Mouse (Mus musculus) forebrain, embryonic 13.5 days (tissue): Measurements from ENCODE around the gene Usp2. TPM values are rescaled to one million over a fixed set of nuclear protein-coding genes. Genes with fewer than 3 reads are reported as not detected.

Experiments
- ATAC-seq: fragments of 200-750 bp; cut with Nextera tagmentation; 2 replicates; pipeline ENCODE4 v1.8.0; 2017
- H3K27ac ChIP-seq: fragments of 300-500 bp; sonication (generic); 2 replicates; pipeline ENCODE4 v1.5.1; 2015; ENCODE audit warnings: inconsistent platforms, mild to moderate bottlenecking, moderate library complexity
- H3K27me3 ChIP-seq: fragments of 300-500 bp; sonication (generic); 2 replicates; pipeline ENCODE4 v1.6.1; 2015; ENCODE audit warnings: mild to moderate bottlenecking, inconsistent platforms
- H3K36me3 ChIP-seq: fragments of 300-500 bp; sonication (generic); 2 replicates; pipeline ENCODE4 v1.6.1; 2015; ENCODE audit warnings: mild to moderate bottlenecking, inconsistent platforms; ENCODE audit not compliant: poor library complexity, severe bottlenecking
- H3K4me1 ChIP-seq: fragments of 300-500 bp; sonication (generic); 2 replicates; pipeline ENCODE4 v1.6.1; 2015; ENCODE audit warnings: inconsistent platforms
- H3K4me2 ChIP-seq: fragments of 300-500 bp; sonication (generic); 2 replicates; pipeline ENCODE4 v1.6.1; 2015; ENCODE audit warnings: inconsistent platforms, mild to moderate bottlenecking, moderate library complexity
- H3K4me3 ChIP-seq: fragments of 300-500 bp; sonication (generic); 2 replicates; pipeline ENCODE4 v1.5.1; 2015; ENCODE audit warnings: mild to moderate bottlenecking, inconsistent platforms
- H3K9ac ChIP-seq: fragments of 300-500 bp; sonication (generic); 2 replicates; pipeline ENCODE4 v1.6.1; 2015; ENCODE audit warnings: mild to moderate bottlenecking, inconsistent platforms
- H3K9me3 ChIP-seq: fragments of 300-500 bp; sonication (generic); replicated peaks from 2 replicates; pipeline ENCODE4 v1.6.1; 2016; ENCODE audit warnings: inconsistent platforms
- WGBS: fragments of 180-500 bp; shearing (Covaris S2); methylation state at CpG from one replicate; pipeline ENCODE4 v1.1.7; 2015; 5-methylcytosine and 5-hydroxymethylcytosine counted together
- polyA plus RNA-seq: library from polyadenylated mRNA; unstranded; fragments of >200 nt; fragmentation: Nextera tagmentation; extraction: Ambion mirVana; gene quantifications from 2 replicates; pipeline ENCODE4 v1.2.1, GENCODE M21; 2015

Usp2 gene
- polyA plus RNA-seq, 1 experiment from 2014 or later = 8.6 TPM

- no peak overlapping the region for H3K4me3 ChIP-seq
- peaks cover 42% of the 10 kb centered on the region for H3K4me1 ChIP-seq
Observed at GRCm38 (mm10) chr9:44070113-44070843, 3.5 kb downstream of the Usp2 start.

GRCm38 (mm10) chr9:44070844-44071231 is 4.0 kb downstream of the Usp2 start:
- Histone ChIP-seq H3K4me1 (peaks cover 42% of the 10 kb centered on the region), H3K27ac (no peak overlapping the region), H3K36me3 (no peaks in the 10 kb centered on the region), H3K4me2 (no peak overlapping the region), H3K9me3 (no peaks in the 10 kb centered on the region), H3K4me3 (no peak overlapping the region), H3K27me3 (0 out of 2 replicates have a peak, but pooled peaks cover 8% of the 10 kb centered on the region), H3K9ac (no peak overlapping the region)
- WGBS = 51% methylated on average over 8 of the region's 8 CpGs
- no peak for ATAC-seq

More at GRCm38 (mm10) chr9:44070113-44070843, 3.5 kb downstream of the Usp2 start:
- H3K27me3 ChIP-seq = 0 out of 2 replicates have a peak, but pooled peaks cover 8% of the 10 kb centered on the region
- ATAC-seq = no peak
- no peak overlapping the region for H3K27ac ChIP-seq
- H3K4me2 ChIP-seq = no peak overlapping the region
- 83% methylated on average over 14 of the region's 14 CpGs for WGBS
- H3K36me3 ChIP-seq = no peaks in the 10 kb centered on the region
- no peaks in the 10 kb centered on the region for H3K9me3 ChIP-seq
- H3K9ac ChIP-seq = no peak overlapping the region

GRCm38 (mm10) chr9:44071914-44072598 is 5.2 kb downstream of the Usp2 start:
- Histone ChIP-seq H3K4me2 (peak overlapping the region; percentile 36), H3K4me3 (no peak overlapping the region), H3K27me3 (0 out of 2 replicates have a peak, but pooled peaks cover 8% of the 10 kb centered on the region), H3K9me3 (no peaks in the 10 kb centered on the region), H3K9ac (peak overlapping the region; percentile 17; the same call in 1 of the 2 replicates), H3K4me1 (peaks cover 41% of the 10 kb centered on the region), H3K27ac (peak overlapping the region; percentile 51), H3K36me3 (no peaks in the 10 kb centered on the region)
- 10% methylated on average over 11 of the region's 11 CpGs for WGBS
- peak; percentile 65; the same call in 1 of the 2 replicates for ATAC-seq

DNA sequence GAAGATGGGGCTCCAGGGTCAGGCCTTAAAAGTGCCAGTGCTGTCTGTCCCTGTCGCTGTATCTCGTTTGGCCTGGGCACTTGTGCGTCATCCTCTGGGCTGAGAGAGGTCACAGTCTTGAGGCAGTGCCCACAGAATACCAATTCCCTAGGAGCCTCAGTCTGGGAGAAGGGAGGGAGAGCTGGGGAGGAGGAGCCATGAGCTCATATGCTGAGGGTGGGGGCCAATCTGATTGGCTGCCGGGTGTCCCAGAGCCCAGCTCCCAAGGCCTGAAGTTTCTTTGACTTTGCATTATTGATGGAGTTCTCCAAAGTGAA is 5.7 kb downstream of the Usp2 start:
- Histone ChIP-seq H3K27ac (peak overlapping the region; percentile 40), H3K4me3 (no peak overlapping the region), H3K27me3 (0 out of 2 replicates have a peak, but pooled peaks cover 8% of the 10 kb centered on the region), H3K9ac (peak overlapping the region; percentile 17; the same call in 1 of the 2 replicates), H3K9me3 (no peaks in the 10 kb centered on the region), H3K4me1 (peaks cover 36% of the 10 kb centered on the region), H3K36me3 (no peaks in the 10 kb centered on the region), H3K4me2 (peak overlapping the region; percentile 36)
- WGBS = 13% methylated on average over 4 of the region's 4 CpGs
- ATAC-seq = peak; percentile 64

- Histone ChIP-seq H3K27me3 (0 out of 2 replicates have a peak, but pooled peaks cover 5% of the 10 kb centered on the region), H3K4me3 (no peak overlapping the region), H3K4me1 (peaks cover 35% of the 10 kb centered on the region), H3K4me2 (peak overlapping the region; percentile 36; the same call in 1 of the 2 replicates), H3K9me3 (no peaks in the 10 kb centered on the region), H3K9ac (0 out of 2 replicates have a peak overlapping the region, but pooled peaks have one; percentile 17), H3K36me3 (no peaks in the 10 kb centered on the region), H3K27ac (no peak overlapping the region)
- WGBS = 34% methylated on average over 5 of the region's 5 CpGs
- ATAC-seq = no peak
Observed at GRCm38 (mm10) chr9:44073115-44073514, 6.3 kb downstream of the Usp2 start.

DNA sequence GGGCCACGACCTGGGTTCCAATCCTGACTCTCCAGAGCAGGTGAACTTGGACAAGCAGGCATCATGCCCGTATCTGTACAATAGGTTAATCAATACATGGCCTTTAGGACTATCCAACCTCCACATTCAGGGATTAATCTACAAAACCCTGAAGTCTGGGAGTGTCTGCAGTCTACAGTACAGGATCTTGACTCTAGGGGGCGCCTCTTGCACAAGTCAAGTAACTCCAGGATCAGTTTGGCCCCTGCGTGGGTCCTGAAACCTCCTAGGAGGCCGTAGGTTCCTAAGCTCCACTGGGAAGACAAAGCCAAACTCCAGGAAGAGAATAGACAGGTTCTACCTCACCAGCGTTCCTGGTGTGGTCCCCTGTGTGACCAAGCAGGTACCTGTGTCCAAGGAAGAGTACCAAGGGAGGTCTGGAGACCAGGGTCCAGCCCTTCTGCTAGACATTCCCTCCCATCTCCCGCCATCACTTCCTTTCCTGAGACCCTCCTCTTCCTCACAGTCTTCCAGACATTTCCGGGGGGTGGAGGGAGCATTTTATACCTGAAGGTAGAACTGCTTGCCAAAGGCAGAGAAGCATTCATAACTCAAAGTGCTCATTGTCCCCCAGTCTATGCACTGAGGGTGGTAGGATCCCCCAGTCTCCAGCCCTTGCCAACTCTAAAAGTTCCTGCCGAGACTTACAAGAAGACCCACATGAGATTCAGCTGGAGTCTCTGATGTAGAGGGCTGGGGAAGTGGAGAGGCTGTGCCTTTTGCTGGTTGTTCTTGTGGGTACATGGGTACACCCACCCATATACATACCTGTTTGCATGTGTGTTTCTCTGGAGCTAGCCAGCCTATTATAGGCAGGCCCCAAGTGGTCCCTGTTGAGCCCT is 7.8 kb downstream of the Usp2 start:
- WGBS = 63% methylated on average over 9 of the region's 9 CpGs
- no peak for ATAC-seq
- 0 out of 2 replicates have a peak, but pooled peaks cover 5% of the 10 kb centered on the region for H3K27me3 ChIP-seq
- no peaks in the 10 kb centered on the region for H3K9me3 ChIP-seq
- H3K9ac ChIP-seq = no peak overlapping the region
- H3K4me2 ChIP-seq = no peak overlapping the region
- peaks cover 45% of the 10 kb centered on the region for H3K4me1 ChIP-seq
- H3K36me3 ChIP-seq = no peaks in the 10 kb centered on the region
- H3K4me3 ChIP-seq = no peak overlapping the region
- H3K27ac ChIP-seq = no peak overlapping the region

DNA sequence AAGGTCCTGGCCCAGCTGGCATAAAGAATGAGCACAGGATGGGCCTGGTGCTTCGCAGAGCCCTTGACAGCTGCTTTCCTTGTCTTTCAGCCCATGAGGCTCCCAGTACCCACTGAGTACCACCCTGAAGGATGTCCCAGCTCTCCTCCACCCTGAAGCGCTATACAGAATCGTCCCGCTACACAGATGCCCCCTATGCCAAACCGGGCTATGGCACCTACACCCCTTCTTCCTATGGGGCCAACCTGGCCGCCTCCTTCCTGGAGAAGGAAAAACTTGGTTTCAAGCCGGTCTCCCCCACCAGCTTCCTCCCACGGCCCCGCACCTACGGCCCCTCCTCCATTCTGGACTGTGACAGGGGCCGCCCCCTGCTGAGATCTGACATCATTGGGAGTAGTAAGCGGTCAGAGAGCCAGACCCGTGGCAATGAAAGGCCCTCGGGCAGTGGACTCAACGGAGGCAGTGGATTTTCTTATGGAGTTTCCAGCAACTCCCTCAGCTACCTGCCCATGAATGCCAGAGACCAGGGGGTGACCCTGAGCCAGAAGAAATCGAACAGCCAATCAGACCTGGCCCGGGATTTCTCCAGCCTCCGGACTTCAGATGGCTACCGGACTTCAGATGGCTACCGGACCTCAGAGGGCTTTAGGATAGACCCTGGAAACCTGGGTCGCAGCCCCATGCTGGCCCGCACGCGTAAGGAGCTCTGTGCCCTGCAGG is 8.6 kb downstream of the Usp2 start:
- Histone ChIP-seq H3K4me1 (peaks cover 42% of the 10 kb centered on the region), H3K4me3 (no peak overlapping the region), H3K36me3 (no peaks in the 10 kb centered on the region), H3K27me3 (no peaks in the 10 kb centered on the region), H3K4me2 (no peak overlapping the region), H3K9me3 (no peaks in the 10 kb centered on the region), H3K27ac (no peak overlapping the region), H3K9ac (no peak overlapping the region)
- WGBS = 73% methylated on average over 24 of the region's 24 CpGs
- no peak for ATAC-seq

- Histone ChIP-seq H3K27ac (no peak overlapping the region), H3K4me3 (no peak overlapping the region), H3K9me3 (no peaks in the 10 kb centered on the region), H3K27me3 (no peaks in the 10 kb centered on the region), H3K36me3 (no peaks in the 10 kb centered on the region), H3K4me1 (peaks cover 41% of the 10 kb centered on the region), H3K4me2 (no peak overlapping the region), H3K9ac (no peak overlapping the region)
- no peak for ATAC-seq
- 67% methylated on average over 16 of the region's 16 CpGs for WGBS
Observed at GRCm38 (mm10) chr9:44075996-44076763, 9.4 kb downstream of the Usp2 start.

GRCm38 (mm10) chr9:44076764-44077120 is 9.9 kb downstream of the Usp2 start:
- Histone ChIP-seq H3K27me3 (no peaks in the 10 kb centered on the region), H3K4me2 (no peak overlapping the region), H3K4me3 (no peak overlapping the region), H3K9ac (no peak overlapping the region), H3K9me3 (no peaks in the 10 kb centered on the region), H3K4me1 (peaks cover 40% of the 10 kb centered on the region), H3K27ac (no peak overlapping the region), H3K36me3 (no peaks in the 10 kb centered on the region)
- 11% methylated on average over 5 of the region's 5 CpGs for WGBS
- ATAC-seq = no peak; the same call in 1 of the 2 replicates

GRCm38 (mm10) chr9:44077266-44077910 is 10.6 kb downstream of the Usp2 start:
- Histone ChIP-seq H3K27ac (no peak overlapping the region), H3K9ac (no peak overlapping the region), H3K4me2 (no peak overlapping the region), H3K9me3 (no peaks in the 10 kb centered on the region), H3K4me3 (no peak overlapping the region), H3K27me3 (no peaks in the 10 kb centered on the region), H3K36me3 (no peaks in the 10 kb centered on the region), H3K4me1 (peaks cover 33% of the 10 kb centered on the region)
- WGBS = 88% methylated on average over 11 of the region's 11 CpGs
- no peak for ATAC-seq
